Mouse (Mus musculus) kidney, postnatal 0 days (tissue): ENCODE measurements around the gene Gm340. TPM values are rescaled to one million over a fixed set of nuclear protein-coding genes. Genes with fewer than 3 reads are reported as not detected.

Experiments
- ATAC-seq: fragments of 200-750 bp; cut with Nextera tagmentation; replicated peaks from 2 replicates; pipeline ENCODE4 v1.8.0; 2017; ENCODE audit warnings: low read depth, moderate number of reproducible peaks, moderate TSS enrichment, moderate library complexity; ENCODE audit not compliant: low FRiP score
- DNase-seq: peaks from one replicate; pipeline ENCODE4 v3.0.0-alpha.2; 2016; ENCODE audit warnings: low spot score
- H3K27ac ChIP-seq: fragments of 300-500 bp; sonication (generic); 2 replicates; pipeline ENCODE4 v1.5.1; 2014; ENCODE audit warnings: mild to moderate bottlenecking
- H3K27me3 ChIP-seq: fragments of 300-500 bp; sonication (generic); 2 replicates; pipeline ENCODE4 v1.6.1; 2014; ENCODE audit warnings: low read length, mixed read lengths; ENCODE audit not compliant: insufficient read depth
- H3K36me3 ChIP-seq: fragments of 300-500 bp; sonication (generic); 2 replicates; pipeline ENCODE4 v1.6.1; 2014; ENCODE audit warnings: low read length, mixed read lengths; ENCODE audit not compliant: insufficient read depth
- H3K4me1 ChIP-seq: fragments of 300-500 bp; sonication (generic); replicated peaks from 2 replicates; pipeline ENCODE4 v1.6.1; 2014; ENCODE audit warnings: antibody characterized with exemption, low read length, mixed read lengths; ENCODE audit not compliant: insufficient read depth
- H3K4me2 ChIP-seq: fragments of 300-500 bp; sonication (generic); 2 replicates; pipeline ENCODE4 v1.6.1; 2014; ENCODE audit warnings: mild to moderate bottlenecking, low read length, moderate library complexity, mixed read lengths
- H3K4me3 ChIP-seq: fragments of 300-500 bp; sonication (generic); replicated peaks from 2 replicates; pipeline ENCODE4 v1.5.1; 2014; ENCODE audit warnings: low read depth, low read length
- H3K9ac ChIP-seq: fragments of 300-500 bp; sonication (generic); 2 replicates; pipeline ENCODE4 v1.6.1; 2014; ENCODE audit warnings: low read depth, low read length
- H3K9me3 ChIP-seq: fragments of 300-500 bp; sonication (generic); replicated peaks from 2 replicates; pipeline ENCODE4 v1.6.1; 2016; ENCODE audit warnings: low read length, inconsistent platforms, mixed read lengths
- CTCF ChIP-seq: IDR thresholded peaks from 2 replicates; pipeline ENCODE4 v1.5.1; 2016; ENCODE audit warnings: antibody characterized with exemption, low read depth, mild to moderate bottlenecking, moderate library complexity
- WGBS: fragments of 180-500 bp; shearing (Covaris S2); extraction: QIAGEN DNeasy Blood & Tissue Kit; methylation state at CpG from one replicate; pipeline ENCODE4 v1.1.7; 2014; 5-methylcytosine and 5-hydroxymethylcytosine counted together
- polyA plus RNA-seq: library from polyadenylated mRNA; unstranded; fragments of >200 nt; fragmentation: Nextera tagmentation; extraction: Ambion mirVana; gene quantifications from 2 replicates; pipeline ENCODE4 v1.2.1, GENCODE M21; 2015

Gene Gm340
- polyA plus RNA-seq = 1.4 and 1.6 TPM in 2 replicates

DNA sequence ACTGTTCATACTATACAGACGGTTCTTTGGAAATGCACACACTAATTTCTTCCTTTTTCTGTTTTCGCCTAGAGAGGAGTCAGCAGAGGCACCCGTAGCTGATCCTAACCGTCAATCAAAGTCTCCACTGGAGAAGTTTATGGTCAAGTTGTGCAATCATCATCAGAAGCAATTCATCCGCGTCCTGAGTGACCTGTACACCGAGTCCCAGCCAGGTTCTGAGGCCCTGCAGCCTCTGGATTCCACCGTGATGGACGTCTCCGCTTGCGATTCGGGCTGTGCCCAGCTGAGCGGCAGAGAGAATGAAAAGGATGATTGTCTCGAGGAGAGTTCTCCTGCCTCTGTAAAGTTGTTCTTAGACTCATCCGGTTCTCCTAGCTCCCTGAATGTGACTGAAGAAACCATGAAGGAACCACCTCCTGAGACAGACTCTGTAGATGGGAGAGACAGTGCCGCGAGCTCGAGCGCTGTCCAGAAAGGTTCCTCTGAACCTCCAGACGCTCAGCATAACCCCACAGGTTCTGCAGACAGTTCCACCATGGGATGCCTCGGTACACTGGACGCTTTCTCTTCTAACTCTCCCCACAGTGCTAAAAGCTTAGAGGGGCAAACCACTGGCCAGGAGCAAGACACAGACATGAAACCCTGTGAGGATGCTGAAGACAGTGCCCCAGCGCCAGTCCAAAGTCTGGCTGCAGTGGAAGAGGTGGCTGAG lies at the start of gene Gm340:
TSS of gene Gm340 (plus strand) at position 665 of the 715 bp plus-strand sequence.
- Histone ChIP-seq H3K4me1 (no peaks in the 10 kb centered on the region), H3K9ac (no peak within 1 kb of the TSS), H3K4me3 (no peak within 1 kb of the TSS), H3K9me3 (no peaks in the 10 kb centered on the region), H3K36me3 (peaks cover 20% of the 10 kb centered on the region), H3K27ac (no peak within 1 kb of the TSS), H3K27me3 (no peaks in the 10 kb centered on the region), H3K4me2 (no peak within 1 kb of the TSS)
- 90% methylated on average over 23 of the region's 23 CpGs for WGBS
- ATAC-seq (no peak), DNase-seq (no peak)
- TF ChIP-seq CTCF = no peak

DNA sequence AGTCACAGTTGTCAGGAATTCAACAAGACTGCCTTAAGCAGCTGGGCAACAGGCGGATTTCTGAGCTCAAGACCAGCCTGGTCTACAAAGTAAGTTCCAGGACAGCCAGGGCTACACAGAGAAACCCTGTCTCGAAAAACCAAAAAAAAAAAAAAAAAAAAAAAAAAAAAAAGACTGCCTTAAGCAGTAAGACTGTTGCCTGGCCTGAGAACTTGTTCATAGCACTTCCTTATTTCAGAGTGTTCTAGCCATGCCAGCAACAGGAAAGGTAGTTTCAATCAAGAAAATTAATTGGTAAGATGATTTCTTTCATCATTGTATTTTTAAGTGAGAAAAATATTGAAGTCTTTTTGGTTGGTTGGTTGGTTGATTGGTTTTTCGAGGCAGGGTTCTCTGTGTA lies 48.1 kb upstream of the Gm340 start:
- Histone ChIP-seq H3K27me3 (no peaks in the 10 kb centered on the region), H3K9me3 (no peaks in the 10 kb centered on the region), H3K4me1 (no peaks in the 10 kb centered on the region), H3K36me3 (no peaks in the 10 kb centered on the region), H3K27ac (no peak overlapping the region), H3K4me3 (no peak overlapping the region), H3K4me2 (no peak overlapping the region), H3K9ac (no peak overlapping the region)
- WGBS = 94% methylated on average over 2 of the region's 3 CpGs
- no peak for TF ChIP-seq CTCF
- ATAC-seq (no peak), DNase-seq (no peak)

DNA sequence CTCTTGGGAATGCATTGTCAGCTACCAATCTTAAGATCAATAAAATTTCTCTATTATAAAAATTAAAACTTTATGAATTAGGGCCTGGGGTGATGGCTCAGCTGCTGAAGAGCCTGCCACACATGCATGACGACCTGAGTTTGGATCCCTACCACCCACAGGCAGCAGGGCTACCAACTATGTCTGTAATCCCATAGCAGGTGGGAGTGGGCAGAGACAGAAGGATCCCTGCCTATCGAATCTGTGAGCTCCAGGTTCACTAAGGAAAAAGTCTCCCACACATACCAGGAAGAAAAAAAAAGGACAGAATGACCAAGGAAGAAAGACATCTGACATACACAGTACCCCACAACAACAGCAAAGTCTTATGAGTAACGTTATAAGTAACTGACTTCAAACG lies 25.2 kb upstream of the Gm340 start:
- H3K9me3 ChIP-seq = no peaks in the 10 kb centered on the region
- ATAC-seq (no peak), DNase-seq (no peak)
- H3K4me1 ChIP-seq = no peaks in the 10 kb centered on the region
- H3K27me3 ChIP-seq = no peaks in the 10 kb centered on the region
- H3K27ac ChIP-seq = no peak overlapping the region
- peaks cover 15% of the 10 kb centered on the region for H3K36me3 ChIP-seq
- no peak for TF ChIP-seq CTCF
- WGBS = 77% methylated on average over 4 of the region's 4 CpGs
- H3K4me3 ChIP-seq = no peak overlapping the region
- H3K9ac ChIP-seq = no peak overlapping the region
- no peak overlapping the region for H3K4me2 ChIP-seq

DNA sequence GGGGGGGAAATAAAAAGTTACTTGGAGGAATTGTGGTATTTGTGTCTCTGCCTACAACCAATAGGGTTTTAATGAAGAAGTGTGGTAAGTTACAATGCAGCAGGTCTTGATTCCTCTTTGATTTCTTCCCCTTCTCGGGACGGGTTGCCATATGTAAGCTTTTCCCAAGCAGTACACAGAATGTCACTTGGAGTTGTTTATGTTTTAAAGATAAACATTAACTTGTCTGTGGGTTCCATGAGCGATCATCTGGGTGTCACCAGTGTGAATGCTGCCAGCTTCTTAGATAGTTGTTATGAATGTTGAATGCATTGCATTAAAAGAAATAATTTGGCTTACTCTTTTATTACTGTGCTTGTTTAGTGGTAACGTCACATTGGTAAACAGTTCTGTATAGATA lies 24.7 kb upstream of the Gm340 start:
- Histone ChIP-seq H3K36me3 (peaks cover 15% of the 10 kb centered on the region), H3K27me3 (no peaks in the 10 kb centered on the region), H3K4me2 (no peak overlapping the region), H3K27ac (no peak overlapping the region), H3K4me1 (no peaks in the 10 kb centered on the region), H3K9ac (no peak overlapping the region), H3K4me3 (no peak overlapping the region), H3K9me3 (no peaks in the 10 kb centered on the region)
- DNase-seq = no peak
- no peak for ATAC-seq
- WGBS = 78% methylated on average over 4 of the region's 4 CpGs
- no peak for TF ChIP-seq CTCF

DNA sequence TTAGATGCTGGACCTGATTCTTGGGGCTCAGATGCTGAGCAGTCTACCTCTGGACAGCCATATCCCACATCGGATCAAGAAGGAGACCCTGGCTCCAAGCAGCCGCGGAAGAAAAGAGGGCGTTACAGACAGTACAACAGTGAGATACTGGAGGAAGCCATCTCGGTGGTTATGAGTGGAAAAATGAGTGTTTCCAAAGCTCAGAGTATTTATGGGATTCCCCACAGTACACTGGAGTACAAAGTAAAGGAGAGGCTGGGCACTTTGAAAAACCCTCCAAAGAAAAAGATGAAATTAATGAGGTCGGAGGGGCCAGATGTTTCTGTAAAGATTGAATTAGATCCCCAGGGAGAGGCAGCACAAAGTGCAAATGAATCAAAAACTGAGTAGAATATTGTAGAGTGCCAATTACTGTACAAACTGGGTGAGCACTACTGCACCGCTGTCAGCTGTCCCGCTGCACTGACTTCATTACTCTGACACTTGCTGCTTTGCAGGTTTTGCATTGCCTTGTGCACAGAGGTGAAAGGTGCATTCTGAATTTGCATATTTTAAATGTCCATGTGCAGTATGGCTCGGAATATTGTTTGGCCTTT lies 23.2 kb upstream of the Gm340 start:
- DNase-seq (no peak), ATAC-seq (no peak)
- TF ChIP-seq CTCF = no peak
- peaks cover 12% of the 10 kb centered on the region for H3K36me3 ChIP-seq
- no peaks in the 10 kb centered on the region for H3K9me3 ChIP-seq
- H3K27me3 ChIP-seq = no peaks in the 10 kb centered on the region
- H3K4me1 ChIP-seq = no peaks in the 10 kb centered on the region
- no peak overlapping the region for H3K27ac ChIP-seq
- 88% methylated on average over 9 of the region's 9 CpGs for WGBS
- H3K4me2 ChIP-seq = no peak overlapping the region
- H3K9ac ChIP-seq = no peak overlapping the region
- no peak overlapping the region for H3K4me3 ChIP-seq

DNA sequence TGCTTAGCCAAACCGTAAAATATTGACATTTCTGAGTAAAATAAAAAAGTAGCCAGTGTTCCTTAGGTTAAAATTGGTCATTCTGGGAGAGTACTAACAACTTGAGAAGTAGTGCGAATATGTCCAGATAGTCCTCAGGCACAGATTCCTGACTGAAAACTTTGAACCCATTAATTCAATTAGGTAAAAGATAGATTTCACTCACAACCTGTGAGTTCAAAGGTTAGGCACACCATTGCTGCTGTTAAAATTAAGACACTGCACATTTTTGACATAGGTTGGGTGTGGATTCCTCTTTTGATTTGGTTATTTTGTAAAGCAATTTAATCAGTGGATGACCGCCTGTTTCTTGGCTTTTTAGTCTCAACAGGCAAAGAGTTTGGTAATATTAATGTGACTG lies 21.3 kb upstream of the Gm340 start:
- H3K36me3 ChIP-seq = peaks cover 8% of the 10 kb centered on the region
- H3K9me3 ChIP-seq = no peaks in the 10 kb centered on the region
- 87% methylated on average over 3 of the region's 3 CpGs for WGBS
- no peak overlapping the region for H3K4me2 ChIP-seq
- ATAC-seq = no peak
- no peak overlapping the region for H3K4me3 ChIP-seq
- no peak overlapping the region for H3K9ac ChIP-seq
- no peak overlapping the region for H3K27ac ChIP-seq
- DNase-seq = no peak
- H3K4me1 ChIP-seq = no peaks in the 10 kb centered on the region
- no peak for TF ChIP-seq CTCF
- H3K27me3 ChIP-seq = no peaks in the 10 kb centered on the region
